Mouse (Mus musculus) embryonic stem cell, embryonic (primary cell): ENCODE measurements around the gene Zfp775.

Experiments
- CTCF ChIA-PET, 4 experiments: fragments of 300-600 bp in 2 of 4; fragments of 350-600 bp in 2 of 4; sonication (Branson Sonifier 250); formaldehyde crosslinking; loops; one replicate each; lab custom pipeline; 2022; ENCODE audit warnings: inconsistent platforms in 2 of 4; lab: Charles Lee
- POLR2A ChIA-PET, 4 experiments: fragments of 300-600 bp in 2 of 4; fragments of 350-600 bp in 2 of 4; sonication (Branson Sonifier 250); formaldehyde crosslinking; loops; one replicate each; lab custom pipeline; 2022; ENCODE audit warnings: antibody characterized with exemption in 4 of 4, inconsistent platforms in 1 of 4; lab: Charles Lee

Zfp775 gene

DNA sequence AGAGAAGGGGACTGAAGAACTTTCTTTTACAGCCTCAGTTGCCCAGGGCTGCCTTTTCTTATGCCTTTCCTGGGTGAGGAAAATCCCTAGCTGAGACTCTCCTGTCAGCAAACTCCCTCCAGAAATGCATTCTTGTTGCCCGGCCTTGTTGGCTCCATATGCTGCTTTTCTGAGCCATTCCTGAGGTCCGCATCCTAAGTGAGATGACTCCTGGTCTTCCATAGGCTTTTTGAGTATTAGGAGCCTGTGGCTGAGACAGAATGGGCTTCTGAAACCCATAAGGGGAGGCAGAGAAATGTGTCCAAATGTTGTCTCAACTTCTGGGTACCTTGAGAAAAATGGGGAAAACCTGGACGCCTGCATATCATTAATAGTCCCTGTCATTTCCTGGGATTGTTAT is 27.9 kb upstream of the Zfp775 start:
- CTCF ChIA-PET, result interaction anchor here in 2 of 4 experiments (0.6 to 2.2 kb wide), 2 partner anchors 8 to 77 kb away, joined by 3 to 9 read pairs; no protein-coding TSS in a partner anchor

DNA sequence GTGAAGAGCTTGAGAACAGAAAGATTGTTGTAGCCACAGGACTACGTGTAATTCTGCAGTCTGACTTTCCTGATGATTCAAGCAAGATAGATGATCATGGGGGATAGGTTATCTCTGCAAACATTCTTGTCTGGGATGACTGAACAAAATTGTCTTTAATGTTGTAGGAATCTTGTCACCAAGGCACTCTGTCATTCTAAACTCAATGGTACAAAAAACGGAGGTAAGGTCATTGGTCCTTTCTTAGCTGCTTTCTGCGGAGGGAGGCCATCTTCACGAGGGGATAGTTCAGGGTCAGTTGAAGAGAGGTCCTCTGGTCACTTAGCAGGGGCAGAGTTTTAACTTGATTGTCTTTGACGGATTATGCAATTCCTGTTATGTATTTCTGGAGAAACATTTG is 23.1 kb upstream of the Zfp775 start:
- ChIA-PET CTCF (interaction anchor here in 1 of 4 experiments (0.6 to 0.7 kb wide), 2 partner anchors 61 to 192 kb away, joined by 3 read pairs; partner anchors contain the start of gene Gimap3), POLR2A (no interaction called here)

More for the DNA sequence above, 27.9 kb upstream of the Zfp775 start:
- POLR2A ChIA-PET, result no interaction called here

DNA sequence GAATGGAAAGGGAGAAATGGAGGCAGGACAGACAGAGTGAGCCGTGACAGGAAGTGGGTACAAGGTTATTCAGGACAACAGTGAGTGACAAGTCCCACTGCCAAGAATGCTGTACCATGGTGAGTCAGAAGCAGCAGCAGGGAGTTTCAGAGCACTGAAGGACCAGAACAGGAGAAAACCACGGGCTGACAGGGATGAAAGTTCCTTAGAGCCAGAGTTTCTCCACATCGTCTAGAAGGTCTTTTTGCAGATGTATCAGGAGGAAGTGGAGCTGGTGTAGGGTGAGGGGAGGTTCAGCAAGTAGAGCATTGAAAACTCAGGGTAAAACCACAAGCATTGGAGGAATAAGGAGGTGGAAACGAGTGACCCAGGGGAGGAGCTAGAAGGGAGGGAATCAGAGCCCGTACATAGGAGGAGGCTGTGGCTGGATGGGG is 22.6 kb upstream of the Zfp775 start:
- CTCF ChIA-PET, result no interaction called here

DNA sequence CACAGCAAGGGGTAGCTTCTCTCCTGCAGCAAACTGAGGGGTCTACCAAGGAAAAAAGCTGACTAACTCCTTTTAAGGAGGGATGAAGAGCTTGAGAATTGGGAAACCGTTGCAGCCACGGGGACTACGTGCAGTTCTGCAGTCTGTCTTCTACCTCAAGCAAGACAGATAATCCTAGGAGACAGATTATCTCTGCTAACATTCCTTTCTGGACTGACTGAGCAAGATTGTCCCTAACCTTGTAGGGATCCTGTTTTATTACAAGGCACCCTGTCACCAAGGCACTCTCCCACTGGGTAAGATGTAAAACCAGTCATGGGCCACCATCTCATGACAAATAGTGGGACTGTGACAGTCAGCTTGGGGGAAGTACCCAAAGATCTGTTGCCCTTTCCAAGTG is 20.6 kb upstream of the Zfp775 start:
- CTCF ChIA-PET, result interaction anchor here in 2 of 4 experiments (0.6 to 1.8 kb wide), 7 partner anchors 9 to 420 kb away, joined by 3 to 7 read pairs (median 4); partner anchors contain the start of genes Gm44965 (in 1 of the 2) and Repin1 (in 1 of the 2)
- POLR2A ChIA-PET, result interaction anchor here in 1 of 4 experiments (1.6 kb wide), 1 partner anchor 16 kb away, joined by 5 read pairs; no protein-coding TSS in a partner anchor

More for the DNA sequence above, 22.6 kb upstream of the Zfp775 start:
- POLR2A ChIA-PET, result interaction anchor here in 1 of 4 experiments (0.6 to 1.6 kb wide), 2 partner anchors 13 to 17 kb away, joined by 3 read pairs; no protein-coding TSS in a partner anchor

DNA sequence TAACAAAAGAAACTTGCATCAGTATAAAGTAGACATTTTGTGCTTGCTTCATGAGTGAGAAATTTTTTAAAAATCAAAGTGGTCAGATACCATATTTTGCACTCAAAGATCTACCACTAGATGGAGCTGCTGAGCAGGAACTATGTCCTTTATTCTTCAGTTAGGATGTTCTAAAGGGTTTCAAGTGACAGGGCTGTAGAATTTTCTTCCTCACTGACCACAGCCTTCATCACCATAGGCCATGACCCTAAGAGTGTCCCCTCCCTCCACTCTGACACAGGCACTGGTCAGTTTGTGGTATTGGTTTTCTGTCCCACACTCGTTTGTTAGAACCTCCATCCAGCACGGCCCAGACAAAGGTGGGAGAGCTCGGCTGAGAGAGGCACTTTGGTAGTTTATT is 19.8 kb upstream of the Zfp775 start:
- POLR2A ChIA-PET, result interaction anchor here in 2 of 4 experiments (0.9 to 1.6 kb wide), 3 partner anchors 11 to 38 kb away, joined by 3 to 5 read pairs (median 3); partner anchors contain the start of genes Gm44965 (in 1 of the 2) and Repin1 (in 1 of the 2)

DNA sequence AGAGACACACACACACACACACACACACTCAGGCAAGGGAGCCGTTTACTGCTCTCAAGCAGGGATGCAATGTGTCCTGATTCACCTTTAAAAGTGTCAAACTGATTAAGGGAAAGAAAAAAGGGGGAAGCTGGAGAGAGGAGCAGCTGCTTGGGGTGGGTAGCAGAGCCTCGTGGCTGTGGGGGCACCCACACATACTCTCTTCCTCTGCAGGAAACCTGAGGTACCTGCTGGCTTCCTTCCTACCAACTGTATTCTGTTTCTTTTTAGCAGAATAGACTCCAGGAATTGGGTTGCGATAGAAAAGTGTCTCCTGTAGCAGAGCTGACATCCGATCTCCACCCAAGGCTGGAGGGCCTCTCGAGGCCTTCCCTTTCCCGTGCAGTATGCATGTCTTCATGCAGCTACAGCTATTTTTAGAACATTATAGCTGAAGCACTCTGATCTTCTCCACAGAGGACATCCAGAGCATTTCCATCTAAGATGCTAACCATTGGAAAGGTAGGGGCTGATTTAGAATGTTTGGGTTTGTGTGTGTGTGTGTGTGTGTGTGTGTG is 12.6 kb upstream of the Zfp775 start, which contains the start of gene Gm45021:
Gene Gm45021, plus strand, starts transcription at position 417 of the 557 bp plus-strand sequence.
- CTCF ChIA-PET, result no interaction called here
- POLR2A ChIA-PET, result no interaction called here

More for the DNA sequence above, 19.8 kb upstream of the Zfp775 start:
- CTCF ChIA-PET, result interaction anchor here in 3 of 4 experiments (0.6 to 1.8 kb wide), 25 partner anchors 9 to 762 kb away, joined by 3 to 9 read pairs (median 4); partner anchors contain the start of genes Rarres2 (in 2 of the 3), Gm44965 (in 1 of the 3), Repin1 (in 1 of the 3) and Tra2a (in 1 of the 3)

DNA sequence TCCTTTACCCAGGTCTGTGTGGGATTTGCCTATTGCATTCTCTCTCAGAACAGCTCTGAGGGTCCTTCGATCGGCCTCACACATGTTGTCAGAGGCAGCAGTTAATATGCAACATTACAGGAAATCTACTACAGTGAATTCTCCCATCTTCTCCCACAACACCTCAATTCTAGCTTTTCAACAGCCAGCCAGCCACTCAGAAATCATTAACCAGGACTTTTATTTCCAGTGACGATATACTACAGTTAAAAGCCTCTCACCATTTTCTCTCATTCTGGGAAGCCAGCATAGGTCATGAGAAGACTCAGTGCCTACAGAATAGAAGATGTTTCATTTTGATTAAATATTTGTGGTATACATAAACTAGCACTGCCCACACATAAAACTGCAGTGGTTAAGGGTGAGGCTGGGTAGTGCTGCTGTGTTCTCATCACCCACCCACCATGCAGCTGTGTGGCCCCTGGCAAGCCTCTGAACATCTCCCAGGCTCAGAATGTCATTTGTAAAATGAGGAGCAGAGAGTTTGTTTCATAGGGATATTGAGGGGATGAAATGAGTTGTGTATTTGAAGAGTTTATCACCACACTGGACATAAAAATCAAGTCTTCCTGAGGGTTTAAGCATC is 10.5 kb upstream of the Zfp775 start:
- ChIA-PET POLR2A (no interaction called here), CTCF (interaction anchor here in 2 of 4 experiments (0.6 to 1.1 kb wide), 2 partner anchors 9 to 181 kb away, joined by 3 to 4 read pairs; no protein-coding TSS in a partner anchor)

DNA sequence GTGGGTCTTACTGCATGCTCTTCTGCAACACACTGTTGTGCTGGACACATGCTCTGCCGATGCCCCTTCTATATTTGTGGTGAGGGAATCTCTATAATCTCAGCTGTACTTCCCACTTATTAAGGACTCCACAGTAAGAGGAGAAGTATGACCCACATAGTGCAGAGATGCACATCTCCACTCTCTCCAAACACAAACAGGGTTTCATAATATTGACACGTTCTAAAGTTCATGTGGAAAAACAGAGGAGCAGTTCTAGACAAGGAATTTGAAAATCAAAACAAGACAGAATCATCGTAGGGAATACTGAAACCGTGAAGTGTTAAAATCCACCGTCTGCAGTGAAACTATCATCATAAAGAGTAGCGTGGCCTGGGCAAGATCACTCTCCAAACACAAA is 10.0 kb upstream of the Zfp775 start:
- ChIA-PET CTCF (no interaction called here), POLR2A (no interaction called here)

DNA sequence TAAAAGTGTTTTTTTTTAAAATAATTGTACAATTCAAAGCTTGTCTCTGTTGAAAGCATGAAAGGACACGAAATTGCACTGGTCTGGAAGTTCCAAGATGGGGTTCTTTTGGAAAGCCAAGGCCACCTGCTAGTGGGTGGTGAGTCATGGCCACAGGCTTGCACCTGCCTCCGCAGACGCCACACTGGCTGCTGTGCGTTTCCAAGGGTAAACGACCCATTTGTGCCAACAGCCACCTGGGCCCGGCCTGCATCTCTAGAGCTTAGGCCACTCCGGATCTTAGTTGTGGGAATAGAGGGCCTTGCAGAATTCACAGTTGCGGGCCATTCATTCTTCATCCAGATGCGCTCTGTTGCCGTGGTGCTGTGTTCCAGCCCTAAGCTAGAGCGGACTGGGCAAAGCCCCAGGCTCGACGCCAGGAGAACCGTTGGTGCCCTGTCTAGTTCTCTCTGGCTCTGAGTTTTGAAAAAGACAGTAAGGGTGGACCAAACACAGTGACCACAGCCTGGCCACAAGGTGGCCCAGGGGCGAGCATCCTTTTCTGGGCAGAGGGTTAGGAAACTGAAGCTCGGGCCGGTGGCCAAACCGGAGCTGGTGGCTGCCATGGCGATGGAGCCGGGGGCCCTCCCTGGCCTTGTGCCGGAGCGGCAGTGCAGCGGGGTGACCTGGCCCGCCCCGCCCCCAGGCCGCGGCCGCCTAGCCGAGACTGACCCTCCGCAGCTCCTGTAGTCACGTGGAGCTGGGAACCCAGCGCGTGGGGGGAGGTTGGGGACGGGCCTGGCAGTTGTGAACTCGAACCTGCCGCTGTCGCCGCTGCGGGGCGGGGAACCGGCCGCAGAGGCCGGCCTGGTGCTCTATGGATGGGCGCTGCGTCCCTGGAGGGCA is 8.5 kb upstream of the Zfp775 start, which contains the start of the genes Repin1 and Gm44965:
Gene Repin1, plus strand, starts transcription at position 726 of the 885 bp plus-strand sequence.
Gene Gm44965, plus strand, starts transcription at position 784 of the 885 bp plus-strand sequence.
- CTCF ChIA-PET, result interaction anchor here in 3 of 4 experiments (0.6 to 1.5 kb wide), 9 partner anchors 9 to 224 kb away, joined by 3 to 7 read pairs (median 3); partner anchors contain the start of genes Atp6v0e2 (in 1 of the 3) and Zfp775 (in 1 of the 3)
- POLR2A ChIA-PET, result interaction anchor here in 2 of 4 experiments (0.6 to 1.9 kb wide), 17 partner anchors 9 to 775 kb away, joined by 3 to 9 read pairs (median 3); partner anchors contain the start of genes Fam221a (in 2 of the 2), Atp6v0e2 (in 1 of the 2), Lrrc61 (in 1 of the 2) and Zfp775 (in 1 of the 2)

DNA sequence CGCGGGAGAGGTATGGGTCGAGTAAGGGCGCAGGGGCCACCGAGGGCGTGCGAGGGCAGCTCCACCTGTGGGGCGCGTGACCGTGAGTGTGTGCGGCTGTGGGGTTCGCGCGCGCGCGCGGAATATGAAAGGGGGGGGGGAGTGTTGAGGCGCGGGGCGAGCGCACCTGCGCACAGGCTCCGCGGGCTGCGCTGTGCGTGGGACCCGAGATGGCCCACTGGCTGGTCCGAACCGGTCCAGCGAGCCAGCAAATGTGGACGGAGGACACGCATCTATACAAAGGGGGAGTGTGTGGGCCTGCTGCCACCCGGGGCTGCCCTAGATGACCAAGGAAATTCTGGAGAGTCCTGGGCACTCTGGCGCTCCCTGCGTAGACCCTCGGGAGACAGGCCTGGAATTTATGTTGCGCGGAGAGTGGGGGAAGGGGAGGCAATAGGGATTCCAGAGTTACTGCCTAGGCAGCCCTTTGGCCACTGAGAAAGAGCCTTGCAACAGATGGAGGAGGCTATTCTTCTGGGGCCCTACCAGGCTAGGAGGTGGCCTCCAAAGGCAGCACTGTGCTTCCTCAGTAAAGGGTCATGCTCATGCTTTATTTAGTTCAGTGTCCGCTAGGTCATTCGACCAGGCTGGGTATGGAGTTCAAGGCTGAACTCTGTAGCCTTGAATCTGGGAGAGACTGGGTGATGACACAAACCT is 7.7 kb upstream of the Zfp775 start:
- POLR2A ChIA-PET, result interaction anchor here in 2 of 4 experiments (0.6 to 1.9 kb wide), 19 partner anchors 8 to 773 kb away, joined by 3 to 9 read pairs (median 3); partner anchors contain the start of genes Atp6v0e2 (in 1 of the 2), Fam221a (in 1 of the 2) and Zfp775 (in 1 of the 2)
- CTCF ChIA-PET, result interaction anchor here in 3 of 4 experiments (0.6 to 1.5 kb wide), 8 partner anchors 8 to 223 kb away, joined by 3 to 7 read pairs (median 3); partner anchors contain the start of genes Atp6v0e2 (in 1 of the 3) and Zfp775 (in 1 of the 3)

DNA sequence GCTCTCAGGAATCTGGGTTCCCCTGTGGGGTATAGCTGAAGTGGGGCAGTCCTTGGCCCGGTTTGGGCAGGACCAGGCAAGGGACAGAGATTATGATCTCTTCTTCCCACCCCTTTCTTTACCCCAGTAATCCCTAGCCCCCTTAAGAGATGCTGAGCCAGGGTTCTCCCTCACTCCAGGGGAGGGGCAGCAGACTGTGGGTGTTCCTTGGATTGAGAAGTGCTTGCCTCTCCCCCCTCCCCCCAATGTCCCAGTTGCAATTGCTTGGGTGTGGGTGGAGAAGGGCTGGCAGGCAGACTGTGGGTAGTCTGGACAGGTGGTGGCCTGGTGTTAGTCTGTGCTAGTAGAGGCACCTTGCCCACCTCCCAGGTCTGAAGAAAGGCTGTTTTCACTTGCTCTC is 6.6 kb upstream of the Zfp775 start:
- ChIA-PET POLR2A (interaction anchor here in 2 of 4 experiments (0.7 to 1.0 kb wide), 3 partner anchors 8 to 58 kb away, joined by 3 read pairs; partner anchors contain the start of gene Atp6v0e2 (in 1 of the 2)), CTCF (interaction anchor here in 2 of 4 experiments (0.5 to 1.8 kb wide), 3 partner anchors 13 to 652 kb away, joined by 3 to 5 read pairs (median 3); no protein-coding TSS in a partner anchor)

DNA sequence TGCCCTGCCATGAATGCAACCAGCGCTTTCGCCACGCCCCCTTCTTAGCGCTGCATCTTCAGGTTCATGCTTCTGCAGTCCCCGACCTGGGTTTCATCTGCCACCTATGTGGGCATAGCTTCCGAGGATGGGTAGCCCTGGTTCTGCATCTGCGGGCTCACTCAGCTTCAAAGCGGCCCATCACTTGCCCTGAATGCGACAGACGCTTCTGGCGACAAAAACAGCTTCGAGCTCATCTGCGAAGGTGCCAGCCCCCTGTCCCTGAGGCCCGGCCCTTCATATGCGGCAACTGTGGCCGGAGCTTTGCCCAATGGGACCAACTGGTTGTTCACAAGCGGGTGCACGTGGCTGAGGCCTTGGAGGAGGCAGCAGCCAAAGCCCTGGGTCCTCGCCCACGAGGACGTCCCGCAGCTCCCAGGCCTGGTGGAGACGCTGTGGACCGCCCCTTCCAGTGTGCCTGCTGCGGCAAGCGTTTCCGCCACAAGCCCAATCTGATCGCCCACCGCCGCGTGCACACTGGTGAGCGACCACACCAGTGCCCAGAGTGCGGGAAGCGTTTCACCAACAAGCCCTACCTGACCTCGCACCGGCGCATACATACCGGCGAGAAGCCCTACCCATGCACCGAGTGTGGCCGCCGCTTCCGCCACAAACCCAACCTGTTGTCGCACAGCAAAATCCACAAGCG is 5.2 kb upstream of the Zfp775 start:
- POLR2A ChIA-PET, result interaction anchor here in 2 of 4 experiments (0.6 to 2.4 kb wide), 15 partner anchors 14 to 427 kb away, joined by 3 to 17 read pairs (median 4); partner anchors contain the start of gene AI854703 (in 1 of the 2)
- CTCF ChIA-PET, result interaction anchor here (0.6 to 1.8 kb wide), 5 partner anchors 14 to 218 kb away, joined by 4 to 6 read pairs (median 5); no protein-coding TSS in a partner anchor

DNA sequence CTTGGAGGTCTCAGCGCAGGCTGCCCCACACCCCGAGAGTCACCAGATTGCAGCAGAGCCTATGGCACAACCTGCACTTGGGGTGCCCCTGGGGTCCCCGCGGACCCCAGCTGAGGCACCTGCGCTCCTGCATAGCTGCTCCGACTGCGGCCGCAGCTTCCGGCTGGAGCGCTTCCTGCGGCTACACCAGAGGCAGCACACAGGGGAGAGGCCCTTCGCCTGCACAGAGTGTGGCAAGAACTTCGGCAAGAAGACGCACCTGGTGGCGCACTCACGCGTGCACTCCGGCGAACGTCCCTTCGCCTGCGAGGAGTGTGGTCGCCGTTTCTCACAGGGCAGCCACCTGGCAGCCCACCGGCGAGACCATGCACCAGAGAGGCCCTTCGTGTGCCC is 4.6 kb upstream of the Zfp775 start:
- POLR2A ChIA-PET, result interaction anchor here in 2 of 4 experiments (1.0 to 2.4 kb wide), 11 partner anchors 13 to 152 kb away, joined by 3 to 17 read pairs (median 5); partner anchors contain the start of gene AI854703 (in 1 of the 2)
- CTCF ChIA-PET, result interaction anchor here (0.6 to 1.8 kb wide), 5 partner anchors 15 to 218 kb away, joined by 4 to 6 read pairs (median 5); no protein-coding TSS in a partner anchor

DNA sequence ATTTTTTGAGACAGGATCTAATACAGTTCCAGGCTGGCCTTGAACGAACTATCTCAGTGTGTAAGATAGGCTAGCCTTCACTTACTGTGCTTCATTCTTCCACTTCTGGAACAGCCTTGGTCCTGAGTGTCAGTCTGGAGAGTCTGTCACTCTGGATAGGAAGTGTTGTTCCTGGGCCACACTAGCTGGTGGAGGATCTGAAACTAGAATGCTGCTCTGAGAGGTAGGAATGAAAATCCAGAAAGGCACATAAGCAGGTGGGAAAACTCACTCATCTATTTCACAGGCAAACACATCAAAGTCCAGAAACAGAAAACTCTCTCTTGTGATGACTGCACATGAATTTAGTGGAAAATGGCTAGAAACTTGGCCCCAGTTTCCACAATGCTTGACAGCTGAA is 1.3 kb upstream of the Zfp775 start:
- CTCF ChIA-PET, result interaction anchor here in 1 of 4 experiments (1.1 kb wide), 1 partner anchor 20 kb away, joined by 3 read pairs; no protein-coding TSS in a partner anchor
- POLR2A ChIA-PET, result interaction anchor here in 3 of 4 experiments (1.1 to 3.2 kb wide), 8 partner anchors 11 to 161 kb away, joined by 3 to 15 read pairs (median 4); no protein-coding TSS in a partner anchor

DNA sequence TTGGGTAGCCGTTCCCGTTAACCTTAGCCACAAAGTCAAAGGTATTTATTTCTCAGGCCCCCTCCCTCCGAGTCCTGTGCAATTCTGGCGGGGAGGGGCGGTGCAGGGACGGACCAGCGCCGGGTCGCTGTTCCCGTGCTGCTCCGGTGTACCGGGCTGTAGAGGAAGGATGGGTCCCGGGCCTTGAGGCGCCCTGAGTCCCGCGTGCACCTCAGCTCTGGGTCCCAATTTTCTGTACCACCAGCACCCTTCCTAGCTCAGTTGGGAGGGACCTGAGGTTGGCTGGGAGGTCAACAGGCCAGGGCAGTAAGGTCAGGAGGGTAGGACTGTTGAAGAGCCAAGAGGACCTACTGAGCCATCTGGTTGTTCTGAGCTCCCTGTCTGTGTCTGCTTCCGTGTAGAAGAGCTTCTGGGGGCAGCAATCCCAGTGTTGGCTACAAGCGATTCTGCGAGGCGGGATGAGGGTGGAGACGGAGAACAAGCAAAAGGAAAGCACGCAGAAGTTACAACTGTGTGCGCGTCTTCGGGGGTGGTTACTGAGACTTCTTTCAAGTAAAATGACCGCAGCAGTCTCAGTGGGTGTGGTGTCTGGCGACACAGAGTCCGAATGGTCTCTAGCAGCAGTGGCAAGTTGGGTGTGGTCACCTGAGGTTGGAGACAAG is 348 bp downstream of the Zfp775 start:
- POLR2A ChIA-PET, result interaction anchor here (0.5 to 3.5 kb wide), 14 partner anchors 9 to 765 kb away, joined by 3 to 18 read pairs (median 3); partner anchors contain the start of genes Fam221a (in 1 of the 4), Gm44965 (in 1 of the 4) and Repin1 (in 1 of the 4)
- CTCF ChIA-PET, result interaction anchor here in 2 of 4 experiments (1.1 to 1.8 kb wide), 5 partner anchors 8 to 258 kb away, joined by 3 to 7 read pairs (median 3); partner anchors contain the start of genes Gm44965 (in 1 of the 2) and Repin1 (in 1 of the 2)
